Mouse (Mus musculus): ENCODE results near the gene Med19. TPM values are rescaled to one million over a fixed set of nuclear protein-coding genes. Genes with fewer than 3 reads are reported as not detected.

The Med19 gene
- polyA plus RNA-seq, 1 experiment, result 5.1 TPM

DNA sequence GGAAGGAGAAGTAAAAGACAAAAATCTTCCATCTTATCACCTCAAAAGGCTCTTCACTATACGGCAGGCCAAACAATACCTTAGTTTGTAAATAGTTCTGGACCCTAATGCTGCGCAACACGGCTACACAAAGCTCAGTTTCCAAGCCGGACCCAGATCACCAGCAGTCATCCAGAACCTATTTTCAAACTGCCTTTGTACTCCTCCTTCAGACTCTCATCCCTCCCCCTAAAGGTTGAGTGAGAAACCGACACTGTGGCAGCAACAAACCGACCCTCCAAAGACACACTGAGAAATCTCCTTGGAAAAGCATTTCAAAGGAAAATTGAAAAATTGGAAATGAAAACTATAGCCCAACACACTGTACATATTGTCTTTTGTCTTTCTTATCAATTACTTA is 29.8 kb upstream of the Med19 start:
- 12% methylated on average over 6 of the region's 6 CpGs for WGBS
- H3K4me3 ChIP-seq (ENCODE audit: low read depth, low read length), result peak overlapping the region; percentile 54
- H3K27ac ChIP-seq (ENCODE audit: insufficient read depth, low read depth, low read length), result no peak overlapping the region
- H3K36me3 ChIP-seq (ENCODE audit: control insufficient read depth, insufficient read depth, low read length), result peaks cover 5% of the 10 kb centered on the region; the same call in 1 of the 2 replicates
- H3K27me3 ChIP-seq (ENCODE audit: control insufficient read depth, insufficient read depth, low read length), result no peaks in the 10 kb centered on the region
- no peak for TF ChIP-seq CTCF (IDR thresholded peaks at IDR 0.05; ENCODE audit: extremely low read depth, insufficient read length, insufficient replicate concordance, low read depth, low read length)
- TF ChIP-seq POLR2A (IDR thresholded peaks at IDR 0.05; ENCODE audit: low read depth, low read length), result no peak
- H3K4me1 ChIP-seq (ENCODE audit: control insufficient read depth, insufficient read depth, insufficient read length, low read length), result peaks cover 12% of the 10 kb centered on the region

- peaks cover 3% of the 10 kb centered on the region; the same call in 1 of the 2 replicates for H3K36me3 ChIP-seq (ENCODE audit: control insufficient read depth, insufficient read depth, low read length)
- TF ChIP-seq POLR2A (IDR thresholded peaks at IDR 0.05; ENCODE audit: low read depth, low read length) (no peak), CTCF (IDR thresholded peaks at IDR 0.05; ENCODE audit: extremely low read depth, insufficient read length, insufficient replicate concordance, low read depth, low read length) (no peak)
- peak overlapping the region; percentile 71 for H3K4me3 ChIP-seq (ENCODE audit: low read depth, low read length)
- H3K27me3 ChIP-seq (ENCODE audit: control insufficient read depth, insufficient read depth, low read length), result no peaks in the 10 kb centered on the region
- 2% methylated on average over 10 of the region's 10 CpGs for WGBS
- H3K4me1 ChIP-seq (ENCODE audit: control insufficient read depth, insufficient read depth, insufficient read length, low read length), result peaks cover 8% of the 10 kb centered on the region
- H3K27ac ChIP-seq (ENCODE audit: insufficient read depth, low read depth, low read length), result peak overlapping the region; percentile 92
Measured at GRCm38 (mm10) chr2:84649674-84650073, 28.5 kb upstream of the Med19 start.

GRCm38 (mm10) chr2:84650464-84651195 is 27.6 kb upstream of the Med19 start, which contains the start of gene Ctnnd1:
Gene Ctnnd1 (minus strand): TSS chr2:84650765.
- peaks cover 8% of the 10 kb centered on the region for H3K4me1 ChIP-seq (ENCODE audit: control insufficient read depth, insufficient read depth, insufficient read length, low read length)
- H3K4me3 ChIP-seq (ENCODE audit: low read depth, low read length), result peak within 1 kb of the TSS; percentile 93
- no peaks in the 10 kb centered on the region for H3K27me3 ChIP-seq (ENCODE audit: control insufficient read depth, insufficient read depth, low read length)
- 0 out of 2 replicates have a peak, but pooled peaks cover 3% of the 10 kb centered on the region for H3K36me3 ChIP-seq (ENCODE audit: control insufficient read depth, insufficient read depth, low read length)
- peak within 1 kb of the TSS; percentile 100 for H3K27ac ChIP-seq (ENCODE audit: insufficient read depth, low read depth, low read length)
- TF ChIP-seq POLR2A (IDR thresholded peaks at IDR 0.05; ENCODE audit: low read depth, low read length) (peak; percentile 86; the same call in 1 of the 2 replicates), CTCF (IDR thresholded peaks at IDR 0.05; ENCODE audit: extremely low read depth, insufficient read length, insufficient replicate concordance, low read depth, low read length) (no peak)
- 2% methylated on average over 15 of the region's 15 CpGs for WGBS

DNA sequence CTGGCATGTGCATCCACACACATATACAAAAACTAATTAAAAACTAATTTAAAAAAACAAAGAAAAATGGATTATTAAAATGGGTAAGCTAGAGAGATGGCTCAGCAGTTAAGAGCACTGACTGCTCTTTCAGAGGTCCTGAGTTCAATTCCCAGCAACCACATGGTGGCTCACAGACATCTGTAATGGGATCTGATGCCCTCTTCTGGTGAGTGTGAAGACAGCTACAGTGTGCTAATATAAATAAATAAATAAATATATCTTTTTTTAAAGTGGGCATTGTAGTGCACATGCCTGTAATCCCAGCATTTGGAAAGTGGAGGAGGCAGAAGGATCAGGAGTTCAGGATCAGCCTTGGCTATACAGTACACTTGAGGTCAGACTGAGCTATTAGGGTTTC is 24.8 kb upstream of the Med19 start:
- Histone ChIP-seq H3K36me3 (ENCODE audit: control insufficient read depth, insufficient read depth, low read length) (no peaks in the 10 kb centered on the region), H3K27ac (ENCODE audit: insufficient read depth, low read depth, low read length) (no peak overlapping the region), H3K27me3 (ENCODE audit: control insufficient read depth, insufficient read depth, low read length) (no peaks in the 10 kb centered on the region), H3K4me3 (ENCODE audit: low read depth, low read length) (no peak overlapping the region), H3K4me1 (ENCODE audit: control insufficient read depth, insufficient read depth, insufficient read length, low read length) (0 out of 2 replicates have a peak, but pooled peaks cover 1% of the 10 kb centered on the region)
- TF ChIP-seq POLR2A (IDR thresholded peaks at IDR 0.05; ENCODE audit: low read depth, low read length) (no peak), CTCF (IDR thresholded peaks at IDR 0.05; ENCODE audit: extremely low read depth, insufficient read length, insufficient replicate concordance, low read depth, low read length) (no peak)

GRCm38 (mm10) chr2:84655864-84656263 is 22.3 kb upstream of the Med19 start:
- Histone ChIP-seq H3K4me3 (ENCODE audit: low read depth, low read length) (no peak overlapping the region), H3K36me3 (ENCODE audit: control insufficient read depth, insufficient read depth, low read length) (no peaks in the 10 kb centered on the region), H3K4me1 (ENCODE audit: control insufficient read depth, insufficient read depth, insufficient read length, low read length) (0 out of 2 replicates have a peak, but pooled peaks cover 1% of the 10 kb centered on the region), H3K27me3 (ENCODE audit: control insufficient read depth, insufficient read depth, low read length) (no peaks in the 10 kb centered on the region), H3K27ac (ENCODE audit: insufficient read depth, low read depth, low read length) (no peak overlapping the region)
- WGBS, result 53% methylated on average over 1 of the region's 1 CpGs
- TF ChIP-seq CTCF (IDR thresholded peaks at IDR 0.05; ENCODE audit: extremely low read depth, insufficient read length, insufficient replicate concordance, low read depth, low read length) (no peak), POLR2A (IDR thresholded peaks at IDR 0.05; ENCODE audit: low read depth, low read length) (no peak)

GRCm38 (mm10) chr2:84658806-84659205 is 19.4 kb upstream of the Med19 start, which contains the start of gene Btbd18:
Gene Btbd18 (plus strand): TSS chr2:84659079.
- TF ChIP-seq POLR2A (IDR thresholded peaks at IDR 0.05; ENCODE audit: low read depth, low read length) (no peak), CTCF (IDR thresholded peaks at IDR 0.05; ENCODE audit: extremely low read depth, insufficient read length, insufficient replicate concordance, low read depth, low read length) (no peak)
- WGBS, result 96% methylated on average over 32 of the region's 32 CpGs
- no peaks in the 10 kb centered on the region for H3K27me3 ChIP-seq (ENCODE audit: control insufficient read depth, insufficient read depth, low read length)
- H3K27ac ChIP-seq (ENCODE audit: insufficient read depth, low read depth, low read length), result no peak within 1 kb of the TSS
- H3K4me1 ChIP-seq (ENCODE audit: control insufficient read depth, insufficient read depth, insufficient read length, low read length), result 0 out of 2 replicates have a peak, but pooled peaks cover 1% of the 10 kb centered on the region
- no peak within 1 kb of the TSS for H3K4me3 ChIP-seq (ENCODE audit: low read depth, low read length)
- no peaks in the 10 kb centered on the region for H3K36me3 ChIP-seq (ENCODE audit: control insufficient read depth, insufficient read depth, low read length)

DNA sequence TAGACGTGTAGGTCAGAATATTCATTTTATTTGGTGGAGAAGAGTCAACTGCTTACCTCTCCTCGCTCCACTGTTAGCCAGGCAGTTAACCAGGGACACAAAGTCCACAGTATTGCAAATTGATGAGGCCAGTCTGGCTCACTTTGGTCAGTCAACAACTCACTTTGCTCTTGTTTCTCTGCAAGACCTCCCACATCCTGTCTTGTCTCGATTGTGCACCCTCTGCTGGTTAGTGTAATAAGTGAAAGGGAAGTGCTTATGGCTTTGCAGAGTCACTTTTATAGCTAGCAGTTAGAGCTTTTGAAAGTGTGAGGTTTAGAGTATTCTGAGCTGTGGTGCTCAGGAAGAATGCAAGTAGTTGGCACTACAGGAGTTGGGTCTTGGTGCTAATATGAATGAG is 17.9 kb upstream of the Med19 start:
- no peaks in the 10 kb centered on the region for H3K27me3 ChIP-seq (ENCODE audit: control insufficient read depth, insufficient read depth, low read length)
- no peaks in the 10 kb centered on the region for H3K36me3 ChIP-seq (ENCODE audit: control insufficient read depth, insufficient read depth, low read length)
- TF ChIP-seq POLR2A (IDR thresholded peaks at IDR 0.05; ENCODE audit: low read depth, low read length), result no peak
- TF ChIP-seq CTCF (IDR thresholded peaks at IDR 0.05; ENCODE audit: extremely low read depth, insufficient read length, insufficient replicate concordance, low read depth, low read length), result peak; percentile 22; the same call in 1 of the 2 replicates
- no peak overlapping the region for H3K27ac ChIP-seq (ENCODE audit: insufficient read depth, low read depth, low read length)
- no peak overlapping the region for H3K4me3 ChIP-seq (ENCODE audit: low read depth, low read length)
- WGBS, result 40% methylated on average over 3 of the region's 3 CpGs
- H3K4me1 ChIP-seq (ENCODE audit: control insufficient read depth, insufficient read depth, insufficient read length, low read length), result 0 out of 2 replicates have a peak, but pooled peaks cover 1% of the 10 kb centered on the region
